Mouse (Mus musculus) neural tube, embryonic 15.5 days (tissue): Measurements from ENCODE around the gene Egfr. TPM values are rescaled to one million over a fixed set of nuclear protein-coding genes. Genes with fewer than 3 reads are reported as not detected.

Source experiments
- ATAC-seq: fragments of 200-750 bp; cut with Nextera tagmentation; 2 replicates; pipeline ENCODE4 v1.8.0; 2017; ENCODE audit warnings: mild to moderate bottlenecking, moderate TSS enrichment, moderate library complexity; ENCODE audit not compliant: low FRiP score
- H3K27ac ChIP-seq: fragments of 300-500 bp; sonication (generic); replicated peaks from 2 replicates; pipeline ENCODE4 v1.5.1; 2015; ENCODE audit warnings: mild to moderate bottlenecking, inconsistent platforms
- H3K27me3 ChIP-seq: fragments of 300-500 bp; sonication (generic); replicated peaks from 2 replicates; pipeline ENCODE4 v1.6.1; 2015; ENCODE audit warnings: inconsistent platforms
- H3K36me3 ChIP-seq: fragments of 300-500 bp; sonication (generic); 2 replicates; pipeline ENCODE4 v1.6.1; 2015; ENCODE audit warnings: inconsistent platforms
- H3K4me1 ChIP-seq: fragments of 300-500 bp; sonication (generic); 2 replicates; pipeline ENCODE4 v1.6.1; 2015; ENCODE audit warnings: inconsistent platforms
- H3K4me2 ChIP-seq: fragments of 300-500 bp; sonication (generic); 2 replicates; pipeline ENCODE4 v1.6.1; 2015; ENCODE audit warnings: inconsistent platforms, mild to moderate bottlenecking, moderate library complexity
- H3K4me3 ChIP-seq: fragments of 300-500 bp; sonication (generic); replicated peaks from 2 replicates; pipeline ENCODE4 v1.5.1; 2015; ENCODE audit warnings: mild to moderate bottlenecking, inconsistent platforms
- H3K9ac ChIP-seq: fragments of 300-500 bp; sonication (generic); replicated peaks from 2 replicates; pipeline ENCODE4 v1.6.1; 2015; ENCODE audit warnings: mild to moderate bottlenecking, inconsistent platforms
- H3K9me3 ChIP-seq: fragments of 300-500 bp; sonication (generic); replicated peaks from 2 replicates; pipeline ENCODE4 v1.6.1; 2016; ENCODE audit warnings: inconsistent platforms
- WGBS: fragments of 180-500 bp; shearing (Covaris S2); methylation state at CpG from one replicate; pipeline ENCODE4 v1.1.7; 2015; ENCODE audit warnings: mixed read lengths; 5-methylcytosine and 5-hydroxymethylcytosine counted together
- polyA plus RNA-seq: library from polyadenylated mRNA; unstranded; fragments of >200 nt; fragmentation: Nextera tagmentation; extraction: Ambion mirVana; gene quantifications from 2 replicates; pipeline ENCODE4 v1.2.1, GENCODE M21; 2015

The Egfr gene
- polyA plus RNA-seq, 1 experiment from 2014 or later: 3.2 TPM

DNA sequence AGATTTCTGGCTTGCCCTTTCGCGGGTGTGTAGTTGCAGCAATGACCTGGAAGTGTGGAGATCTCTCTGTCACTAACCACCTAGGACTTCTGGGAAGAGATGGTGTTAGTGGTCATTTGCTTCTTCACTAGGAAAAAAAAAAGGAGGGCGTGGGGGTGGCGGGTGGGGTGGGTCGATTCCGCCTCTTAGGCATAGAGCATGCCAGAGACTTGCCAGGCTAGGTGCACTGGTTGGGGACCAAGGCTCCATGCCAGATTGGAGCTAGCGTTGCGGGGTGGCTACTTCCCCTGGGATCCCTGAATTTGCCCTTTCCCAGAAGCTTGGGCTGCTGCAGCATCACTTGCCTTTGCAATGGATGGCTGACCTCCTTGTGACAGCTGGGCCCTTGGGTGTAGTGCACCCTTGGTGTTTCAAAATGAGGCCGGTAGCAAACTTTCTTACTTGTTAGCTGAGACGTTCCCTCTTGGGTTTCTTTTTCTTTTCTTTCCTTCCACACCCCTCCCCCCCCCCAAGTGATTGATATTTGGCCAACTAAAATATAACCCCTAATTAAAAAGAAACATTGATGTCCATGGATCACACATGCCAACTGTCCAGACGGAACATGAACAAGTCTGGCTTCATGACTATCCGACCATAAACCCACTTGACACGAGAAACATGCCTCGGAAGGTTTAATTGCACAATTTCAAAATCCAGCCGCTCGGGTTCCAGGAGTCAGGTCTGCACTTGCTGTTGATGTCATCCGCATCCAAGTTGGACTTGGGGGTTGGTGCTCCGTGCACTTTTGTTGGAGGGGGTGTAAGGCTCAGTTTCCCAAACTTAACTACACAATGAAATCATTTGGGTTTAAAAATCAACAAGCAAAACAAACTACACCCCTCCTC, 1.4 kb downstream of the Egfr start:
- no peaks in the 10 kb centered on the region for H3K36me3 ChIP-seq
- peak overlapping the region; percentile 59 for H3K4me3 ChIP-seq
- ATAC-seq: no peak
- H3K4me2 ChIP-seq: peak overlapping the region; percentile 99
- H3K9ac ChIP-seq: peak overlapping the region; percentile 53
- WGBS: 39% methylated on average over 18 of the region's 18 CpGs
- peaks cover 17% of the 10 kb centered on the region for H3K4me1 ChIP-seq
- H3K27me3 ChIP-seq: peaks cover 43% of the 10 kb centered on the region
- no peaks in the 10 kb centered on the region for H3K9me3 ChIP-seq
- H3K27ac ChIP-seq: no peak overlapping the region

DNA sequence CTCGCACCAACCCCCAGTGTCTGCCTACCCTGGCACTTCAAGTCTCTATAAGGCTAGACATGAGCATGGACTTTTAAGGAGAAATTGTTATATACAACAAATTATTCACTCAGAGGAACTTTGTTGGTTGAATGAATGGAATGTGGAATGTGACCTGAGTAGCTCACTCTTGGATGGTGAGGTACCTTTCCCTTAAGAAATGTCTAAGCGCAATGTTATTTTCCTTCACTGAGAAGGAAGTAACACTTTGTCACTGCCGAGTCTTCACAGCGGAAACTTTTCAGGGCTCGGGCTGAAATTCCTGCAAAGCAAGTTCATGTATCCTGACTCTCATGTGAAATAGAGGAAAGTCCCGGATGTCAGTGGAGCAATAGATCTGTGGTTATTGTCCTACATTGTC, 7.9 kb downstream of the Egfr start:
- Histone ChIP-seq H3K4me1 (no peaks in the 10 kb centered on the region), H3K4me2 (no peak overlapping the region), H3K9me3 (no peaks in the 10 kb centered on the region), H3K9ac (no peak overlapping the region), H3K36me3 (no peaks in the 10 kb centered on the region), H3K4me3 (no peak overlapping the region), H3K27ac (no peak overlapping the region), H3K27me3 (0 out of 2 replicates have a peak, but pooled peaks cover 4% of the 10 kb centered on the region)
- WGBS: 92% methylated on average over 6 of the region's 6 CpGs
- no peak for ATAC-seq

DNA sequence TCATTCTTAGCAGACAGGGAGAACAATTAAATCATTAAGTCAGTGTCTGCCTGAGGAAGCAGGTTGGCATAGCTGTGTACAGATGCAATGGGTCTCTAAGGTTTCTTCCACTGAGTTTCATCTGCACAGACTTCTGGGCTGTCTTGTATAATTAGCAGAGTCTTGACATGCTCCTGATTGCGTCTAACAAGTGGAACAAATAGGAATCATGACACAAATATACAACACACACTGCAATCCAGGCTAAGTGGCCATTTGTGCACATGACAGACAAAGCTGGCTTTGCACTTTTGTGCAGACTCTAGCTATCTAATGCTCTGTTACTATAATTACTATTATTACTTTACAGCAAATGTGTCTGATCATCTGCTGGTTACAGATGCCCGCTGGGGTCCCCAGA, 9.2 kb downstream of the Egfr start:
- no peak overlapping the region for H3K4me2 ChIP-seq
- 78% methylated on average over 2 of the region's 2 CpGs for WGBS
- ATAC-seq: no peak
- H3K4me1 ChIP-seq: no peaks in the 10 kb centered on the region
- H3K27me3 ChIP-seq: no peaks in the 10 kb centered on the region
- no peaks in the 10 kb centered on the region for H3K36me3 ChIP-seq
- no peak overlapping the region for H3K9ac ChIP-seq
- no peaks in the 10 kb centered on the region for H3K9me3 ChIP-seq
- no peak overlapping the region for H3K4me3 ChIP-seq
- H3K27ac ChIP-seq: no peak overlapping the region

DNA sequence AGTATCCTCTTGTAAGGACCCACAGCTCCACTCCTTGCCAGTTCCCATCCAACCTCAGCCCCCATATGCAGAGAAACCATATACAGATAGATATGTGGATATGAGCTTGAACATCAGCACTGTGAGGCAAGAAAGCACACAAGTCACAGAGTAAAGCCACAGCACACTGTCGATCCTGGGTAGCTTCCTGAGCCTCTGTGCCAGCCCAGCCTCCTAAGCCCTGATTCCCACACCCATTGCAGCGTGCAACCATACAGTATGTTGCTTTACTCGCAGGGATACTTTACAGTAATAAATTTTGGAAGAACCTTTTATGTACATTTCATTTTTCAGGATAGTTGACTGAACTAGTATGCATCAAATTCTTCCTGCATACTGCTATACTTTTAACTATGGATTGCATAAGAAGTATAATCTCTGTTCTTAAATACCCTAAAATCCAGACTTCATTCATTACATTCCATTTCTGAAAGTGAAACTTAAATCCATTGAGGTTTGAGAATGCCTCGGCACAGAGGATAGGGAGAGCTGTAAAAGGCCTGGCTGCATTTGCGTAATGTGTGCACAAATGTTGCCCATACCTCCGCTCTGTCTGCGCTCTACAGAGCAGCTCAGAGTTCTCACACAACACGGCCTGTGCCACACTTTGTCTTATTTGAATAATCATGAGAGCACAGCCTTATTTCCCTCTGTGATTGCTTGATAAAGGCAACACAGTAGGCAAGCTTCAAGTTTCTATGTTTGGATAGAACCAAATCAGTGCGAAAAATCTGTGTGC, 14.2 kb downstream of the Egfr start:
- Histone ChIP-seq H3K9me3 (no peaks in the 10 kb centered on the region), H3K4me2 (no peak overlapping the region), H3K9ac (no peak overlapping the region), H3K4me3 (no peak overlapping the region), H3K27ac (no peak overlapping the region), H3K27me3 (no peaks in the 10 kb centered on the region), H3K36me3 (no peaks in the 10 kb centered on the region), H3K4me1 (no peaks in the 10 kb centered on the region)
- WGBS: 77% methylated on average over 9 of the region's 9 CpGs
- ATAC-seq: no peak

DNA sequence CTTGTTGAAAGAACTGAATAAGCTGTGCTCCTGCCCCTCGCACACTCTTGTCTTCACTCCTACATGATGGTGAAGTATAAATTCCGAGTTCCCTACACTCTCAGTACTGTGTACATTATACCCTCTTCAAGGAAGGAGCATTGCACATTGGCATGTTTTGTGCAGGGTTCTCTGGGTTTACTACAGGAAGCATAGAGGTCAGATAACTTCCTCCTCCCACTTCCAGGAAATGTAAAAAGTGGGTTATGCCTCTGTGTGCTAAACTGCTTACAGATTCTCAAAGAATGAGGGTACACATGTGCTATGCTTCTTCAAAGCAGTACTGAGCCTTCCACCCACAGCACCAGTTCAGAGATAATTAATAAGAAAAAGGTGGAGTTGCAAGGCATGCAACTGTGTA, 16.0 kb downstream of the Egfr start:
- Histone ChIP-seq H3K4me2 (no peak overlapping the region), H3K36me3 (no peaks in the 10 kb centered on the region), H3K27ac (no peak overlapping the region), H3K9me3 (no peaks in the 10 kb centered on the region), H3K9ac (no peak overlapping the region), H3K4me1 (0 out of 2 replicates have a peak, but pooled peaks cover 2% of the 10 kb centered on the region), H3K4me3 (no peak overlapping the region), H3K27me3 (no peaks in the 10 kb centered on the region)
- 87% methylated on average over 2 of the region's 2 CpGs for WGBS
- ATAC-seq: no peak

DNA sequence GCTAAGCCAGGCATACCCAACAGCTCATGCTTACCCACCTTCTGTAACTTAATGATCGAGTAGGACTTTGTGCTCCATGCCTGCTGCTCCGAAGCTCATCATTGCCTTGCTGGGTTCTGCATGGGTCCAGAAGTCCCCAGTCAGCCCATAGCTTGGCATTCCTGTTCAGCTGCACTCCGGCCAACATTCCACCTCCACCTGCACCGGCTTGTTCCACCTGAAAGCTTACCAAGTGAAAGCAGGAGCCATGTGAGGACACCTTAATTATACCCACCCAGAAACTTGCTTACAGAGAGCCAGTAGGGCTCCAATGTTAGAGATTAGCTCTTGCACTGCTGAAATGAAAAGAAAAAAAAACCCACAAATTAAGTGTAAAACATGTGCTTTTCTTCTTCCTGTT, 17.3 kb downstream of the Egfr start:
- H3K27me3 ChIP-seq: no peaks in the 10 kb centered on the region
- H3K4me1 ChIP-seq: 0 out of 2 replicates have a peak, but pooled peaks cover 2% of the 10 kb centered on the region
- ATAC-seq: no peak
- H3K36me3 ChIP-seq: no peaks in the 10 kb centered on the region
- H3K9ac ChIP-seq: no peak overlapping the region
- no peak overlapping the region for H3K4me3 ChIP-seq
- H3K9me3 ChIP-seq: no peaks in the 10 kb centered on the region
- no peak overlapping the region for H3K4me2 ChIP-seq
- no peak overlapping the region for H3K27ac ChIP-seq
- WGBS: 92% methylated on average over 4 of the region's 4 CpGs

DNA sequence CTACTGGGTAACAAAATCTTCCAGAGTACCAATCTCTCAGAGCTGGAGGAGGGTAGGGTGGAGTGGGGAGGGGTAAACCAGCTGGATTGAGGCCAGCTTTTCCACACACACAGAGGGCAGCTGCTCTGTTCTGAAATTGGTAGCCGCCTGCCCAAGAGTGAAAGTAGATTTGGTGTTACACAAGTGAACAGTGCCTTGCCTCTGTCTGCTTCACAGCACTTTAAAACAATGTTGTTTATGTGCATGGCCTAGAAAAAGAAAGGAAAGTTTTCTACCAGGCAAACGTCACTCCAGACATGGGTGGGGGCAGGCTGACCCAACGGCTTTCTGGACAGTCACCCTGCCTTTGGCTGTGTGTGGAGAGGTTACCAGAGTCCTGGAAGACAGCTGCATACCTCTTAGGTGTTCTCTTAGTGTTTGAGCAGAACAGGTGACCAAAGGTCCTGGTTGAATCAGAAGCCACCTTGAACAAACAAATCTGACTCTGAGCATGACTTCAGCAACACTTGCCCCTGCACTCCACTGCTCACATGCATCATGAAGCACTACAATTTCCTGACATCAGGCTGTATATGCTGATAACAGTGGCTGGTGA, 17.8 kb downstream of the Egfr start:
- H3K9me3 ChIP-seq: no peaks in the 10 kb centered on the region
- 0 out of 2 replicates have a peak, but pooled peaks cover 2% of the 10 kb centered on the region for H3K4me1 ChIP-seq
- no peak overlapping the region for H3K4me3 ChIP-seq
- no peaks in the 10 kb centered on the region for H3K27me3 ChIP-seq
- H3K9ac ChIP-seq: no peak overlapping the region
- no peak overlapping the region for H3K4me2 ChIP-seq
- no peak; the same call in 1 of the 2 replicates for ATAC-seq
- 46% methylated on average over 3 of the region's 3 CpGs for WGBS
- H3K36me3 ChIP-seq: no peaks in the 10 kb centered on the region
- H3K27ac ChIP-seq: no peak overlapping the region

DNA sequence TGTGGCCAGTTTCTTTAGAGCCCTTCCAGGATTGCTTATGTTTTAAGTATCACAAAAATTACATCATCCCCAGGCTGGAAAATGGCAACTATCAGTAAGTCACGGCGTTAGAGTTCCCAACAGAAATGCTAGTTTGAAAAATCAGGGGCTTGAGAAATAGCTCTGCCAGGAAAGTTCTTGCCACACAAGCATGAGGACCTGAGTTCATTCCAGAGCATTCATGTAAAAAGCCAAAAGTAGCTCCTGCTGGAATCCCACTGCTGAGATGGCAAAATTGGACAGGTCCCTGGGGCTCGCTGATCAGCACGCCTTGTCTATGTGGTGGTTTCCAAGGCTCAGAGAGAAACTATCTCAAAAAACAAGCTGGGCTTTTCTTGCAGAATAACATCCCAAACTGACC, 19.0 kb downstream of the Egfr start:
- 89% methylated on average over 4 of the region's 4 CpGs for WGBS
- Histone ChIP-seq H3K27ac (no peak overlapping the region), H3K4me2 (no peak overlapping the region), H3K9ac (no peak overlapping the region), H3K4me3 (no peak overlapping the region), H3K4me1 (0 out of 2 replicates have a peak, but pooled peaks cover 2% of the 10 kb centered on the region), H3K36me3 (no peaks in the 10 kb centered on the region), H3K9me3 (no peaks in the 10 kb centered on the region), H3K27me3 (no peaks in the 10 kb centered on the region)
- no peak for ATAC-seq

DNA sequence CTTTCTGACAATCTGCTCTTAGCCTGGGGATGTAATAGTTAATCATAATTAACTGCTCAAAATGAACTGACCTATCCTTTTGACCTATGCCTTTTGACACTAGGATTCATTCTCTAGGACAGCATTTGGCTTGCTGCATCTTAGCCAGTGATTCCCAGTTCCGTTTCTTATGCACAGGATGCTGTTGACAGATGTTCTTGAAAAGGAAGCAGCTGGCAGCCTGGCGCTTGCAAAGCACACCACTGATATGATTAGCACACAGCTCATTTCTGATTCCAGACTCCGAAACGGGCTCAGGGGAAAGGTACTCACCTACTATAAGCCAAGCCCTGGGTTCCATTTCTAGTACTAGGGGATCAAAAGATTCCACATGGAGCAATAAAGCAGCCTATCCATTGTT, 20.7 kb downstream of the Egfr start:
- WGBS: 51% methylated on average over 4 of the region's 4 CpGs
- no peak overlapping the region for H3K4me2 ChIP-seq
- H3K36me3 ChIP-seq: no peaks in the 10 kb centered on the region
- H3K4me1 ChIP-seq: 0 out of 2 replicates have a peak, but pooled peaks cover 2% of the 10 kb centered on the region
- no peaks in the 10 kb centered on the region for H3K9me3 ChIP-seq
- ATAC-seq: no peak
- no peak overlapping the region for H3K9ac ChIP-seq
- H3K27ac ChIP-seq: no peak overlapping the region
- no peak overlapping the region for H3K4me3 ChIP-seq
- no peaks in the 10 kb centered on the region for H3K27me3 ChIP-seq

DNA sequence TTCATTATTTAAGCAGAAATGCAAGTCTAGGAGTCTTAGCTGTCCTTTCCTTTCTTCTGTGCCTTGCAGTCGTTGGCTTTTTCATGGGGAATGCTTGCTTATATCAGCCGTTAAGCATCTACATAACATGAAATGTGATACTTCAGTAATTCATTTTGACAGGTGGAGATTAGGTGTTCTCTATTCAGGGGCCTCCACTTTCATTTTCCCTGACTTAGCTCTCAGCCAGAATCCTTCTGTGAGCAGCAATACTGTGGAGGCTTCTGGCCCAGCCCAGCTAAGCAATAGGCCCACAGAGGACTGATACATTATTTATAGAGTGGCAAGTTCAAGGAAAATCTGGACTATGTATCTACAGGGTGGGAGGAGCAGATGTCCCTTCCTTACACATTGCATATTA, 25.0 kb downstream of the Egfr start:
- Histone ChIP-seq H3K36me3 (no peaks in the 10 kb centered on the region), H3K9ac (no peak overlapping the region), H3K4me3 (no peak overlapping the region), H3K27ac (no peak overlapping the region), H3K9me3 (no peaks in the 10 kb centered on the region), H3K4me2 (no peak overlapping the region), H3K27me3 (no peaks in the 10 kb centered on the region), H3K4me1 (no peaks in the 10 kb centered on the region)
- WGBS: 79% methylated on average over 2 of the region's 2 CpGs
- ATAC-seq: no peak

DNA sequence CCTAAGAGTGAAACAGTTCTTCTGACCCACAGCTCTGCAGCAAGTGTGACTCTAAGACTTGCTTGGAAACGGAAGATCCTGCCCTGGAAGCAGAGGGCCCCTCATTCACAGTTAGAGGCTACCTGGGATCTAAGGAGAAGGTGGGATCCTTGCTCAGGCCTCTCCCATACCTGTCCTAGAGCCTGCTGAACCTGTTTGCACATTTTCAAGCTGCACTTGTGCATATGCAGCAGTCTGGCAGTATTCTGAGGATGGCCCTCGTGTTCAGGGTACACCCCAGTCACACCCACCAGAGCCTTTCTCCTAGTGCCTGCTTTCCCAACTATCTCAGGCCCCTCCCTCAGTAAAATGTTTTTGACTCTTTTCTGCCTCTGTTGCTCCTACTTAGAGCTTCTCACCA, 29.6 kb downstream of the Egfr start:
- H3K9me3 ChIP-seq: no peaks in the 10 kb centered on the region
- no peak overlapping the region for H3K4me2 ChIP-seq
- WGBS: 77% methylated on average over 2 of the region's 2 CpGs
- H3K9ac ChIP-seq: no peak overlapping the region
- H3K27me3 ChIP-seq: no peaks in the 10 kb centered on the region
- no peak for ATAC-seq
- no peaks in the 10 kb centered on the region for H3K36me3 ChIP-seq
- no peak overlapping the region for H3K27ac ChIP-seq
- H3K4me3 ChIP-seq: no peak overlapping the region
- no peaks in the 10 kb centered on the region for H3K4me1 ChIP-seq
